Mouse (Mus musculus) embryo, embryonic 10 days (tissue): ENCODE results near the gene Eipr1.

Experiments used
- DNase-seq: peaks from one replicate; pipeline ENCODE4 v3.0.0-alpha.2; 2015; ENCODE audit warnings: low spot score

Gene Eipr1

DNA sequence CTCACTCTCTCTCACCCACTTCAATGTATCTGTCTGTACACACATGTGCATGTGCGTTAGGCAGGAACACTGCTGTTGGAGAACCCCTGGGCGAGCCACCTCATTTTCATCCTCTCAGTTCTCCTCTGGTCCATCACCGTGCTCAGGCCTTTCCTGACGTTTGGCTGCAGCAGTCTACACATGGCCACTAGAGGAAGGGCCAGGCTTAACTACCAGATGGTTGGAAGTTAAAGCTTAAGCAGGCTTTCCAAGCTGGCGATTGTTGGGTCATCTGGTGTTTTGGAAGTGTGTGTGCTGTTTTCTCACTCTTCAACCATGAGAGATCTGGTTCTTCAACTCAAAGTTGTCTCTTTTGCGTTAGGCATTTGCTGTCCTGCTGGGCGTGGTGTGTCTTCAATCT, 71.9 kb downstream of the Eipr1 start:
- DNase-seq, result no peak

GRCm38 (mm10) chr12:28829502-28829901, 77.9 kb downstream of the Eipr1 start:
- peak; percentile 29 for DNase-seq

DNA sequence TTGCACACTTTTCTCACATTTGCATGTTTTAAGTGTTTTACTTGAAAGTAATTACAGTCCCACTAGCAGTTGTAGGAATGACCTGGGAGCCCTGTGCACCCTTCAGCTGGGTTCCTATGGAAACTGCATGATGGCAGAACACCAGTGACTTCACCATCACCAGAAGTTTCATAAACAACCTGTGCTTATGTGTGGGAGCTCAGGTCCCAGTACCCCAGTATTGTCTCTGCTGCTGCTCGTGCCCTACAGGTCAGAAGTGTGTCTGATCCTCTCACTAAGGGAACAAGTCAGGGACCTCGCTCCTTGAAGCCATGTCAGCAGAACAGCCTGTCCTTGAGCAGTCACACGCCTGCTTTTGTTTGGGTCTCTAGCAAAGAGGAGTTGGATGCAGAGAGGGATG, 78.9 kb downstream of the Eipr1 start:
- DNase-seq, result no peak

DNA sequence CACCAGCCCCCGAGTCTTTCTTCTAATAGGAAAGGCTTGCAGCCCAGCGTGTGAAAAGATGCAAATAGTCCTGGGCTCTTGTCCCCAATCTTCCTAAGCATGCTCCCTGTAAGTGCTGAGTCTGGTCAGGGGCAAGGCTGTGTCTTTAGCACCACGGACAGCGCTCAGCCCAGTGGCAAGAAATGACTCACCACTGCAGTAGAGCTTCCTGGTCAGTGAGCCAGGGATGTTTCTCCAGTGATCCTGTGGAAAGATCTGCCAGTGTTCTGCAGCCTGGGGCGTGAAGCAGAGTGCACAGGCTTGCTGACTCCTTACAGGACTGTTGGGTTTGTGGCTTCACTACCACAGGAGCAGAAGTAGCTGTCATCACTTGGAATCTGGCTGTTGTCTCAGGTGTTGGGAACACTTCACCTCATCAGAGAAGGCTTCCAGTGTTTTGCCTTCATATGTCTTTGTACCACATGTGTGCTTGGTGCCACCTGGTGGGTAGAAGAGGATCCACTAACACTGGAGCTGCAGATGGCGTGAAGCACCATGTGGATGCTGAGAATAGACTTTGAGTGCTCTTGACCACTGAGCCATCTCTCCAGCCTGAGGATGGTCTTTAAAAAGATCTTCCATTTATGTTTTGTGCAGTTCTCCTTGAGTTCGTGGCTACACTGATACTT, 79.6 kb downstream of the Eipr1 start:
- DNase-seq, result peak; percentile 87

DNA sequence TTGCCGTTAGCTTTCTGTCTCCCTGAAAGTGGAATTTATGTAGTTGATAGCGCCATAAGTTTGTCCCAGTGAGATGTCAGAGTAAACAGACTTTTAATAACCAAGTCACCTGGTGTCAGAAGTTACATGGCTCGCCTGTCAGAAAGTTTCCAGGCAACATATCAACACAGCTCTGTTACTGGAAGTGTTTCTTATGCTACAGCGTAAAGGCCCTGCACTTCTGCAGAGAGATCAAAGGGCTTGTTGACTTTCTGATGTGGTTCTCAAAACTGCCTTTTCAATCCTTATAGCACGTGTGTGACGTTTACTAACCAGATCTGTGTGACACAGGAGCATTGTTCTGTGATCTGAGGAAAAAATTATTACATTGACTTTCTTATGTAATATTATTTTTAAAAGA, 82.7 kb downstream of the Eipr1 start:
- no peak for DNase-seq

GRCm38 (mm10) chr12:28835683-28836082, 84.1 kb downstream of the Eipr1 start:
- no peak for DNase-seq

- DNase-seq, result no peak
Measured at GRCm38 (mm10) chr12:28838268-28838667, 86.7 kb downstream of the Eipr1 start.

DNA sequence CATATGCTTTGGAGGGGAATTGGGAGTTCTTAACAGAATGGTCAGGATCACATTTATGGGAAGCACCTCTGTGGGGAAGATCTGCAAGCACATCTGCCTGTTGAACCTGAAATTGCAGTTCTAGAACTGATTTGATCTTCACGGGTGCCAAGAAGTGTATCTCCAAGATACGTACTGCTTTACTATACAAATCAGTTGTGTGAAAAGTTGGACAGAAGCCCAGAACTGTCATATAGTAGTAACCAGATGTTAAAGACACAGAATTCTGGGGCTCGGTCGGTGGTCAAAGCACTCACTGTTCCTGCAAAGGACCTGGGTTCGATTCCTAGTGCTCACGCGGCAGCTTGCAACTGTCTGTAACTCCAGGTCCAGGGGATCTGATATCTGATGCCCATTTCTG, 87.4 kb downstream of the Eipr1 start:
- DNase-seq, result no peak

DNA sequence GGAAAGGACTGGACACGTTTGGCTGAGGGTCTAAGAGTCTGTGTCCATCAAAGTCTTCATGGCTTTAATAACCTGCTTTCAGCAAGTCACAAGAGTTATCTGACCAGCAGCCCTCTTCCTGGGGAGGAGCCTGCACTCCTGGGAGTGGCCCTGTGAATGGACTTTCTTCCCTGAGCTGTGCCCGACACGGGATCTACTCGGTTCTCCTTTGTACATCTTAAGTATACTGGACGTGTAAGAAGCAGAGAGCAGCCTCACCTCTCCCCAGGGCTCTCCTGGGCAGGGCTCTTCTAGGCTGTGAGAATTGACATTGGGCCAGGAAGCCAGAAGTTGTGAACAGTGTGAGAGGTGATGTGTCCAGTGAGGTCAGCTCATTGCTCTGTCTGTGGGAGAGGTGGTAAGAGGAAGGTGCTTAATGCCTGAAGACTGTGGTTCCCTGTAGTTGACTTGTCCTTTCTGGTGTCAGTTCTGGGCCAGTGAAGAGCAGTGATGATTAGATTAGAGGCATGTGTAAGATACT, 89.6 kb downstream of the Eipr1 start:
- no peak for DNase-seq

- no peak for DNase-seq
Measured at GRCm38 (mm10) chr12:28845811-28846210, 94.2 kb downstream of the Eipr1 start.

- DNase-seq, result no peak
Measured at GRCm38 (mm10) chr12:28847401-28847800, 95.8 kb downstream of the Eipr1 start.

- DNase-seq, result peak; percentile 25
Measured at GRCm38 (mm10) chr12:28848726-28849612, 97.4 kb downstream of the Eipr1 start.

DNA sequence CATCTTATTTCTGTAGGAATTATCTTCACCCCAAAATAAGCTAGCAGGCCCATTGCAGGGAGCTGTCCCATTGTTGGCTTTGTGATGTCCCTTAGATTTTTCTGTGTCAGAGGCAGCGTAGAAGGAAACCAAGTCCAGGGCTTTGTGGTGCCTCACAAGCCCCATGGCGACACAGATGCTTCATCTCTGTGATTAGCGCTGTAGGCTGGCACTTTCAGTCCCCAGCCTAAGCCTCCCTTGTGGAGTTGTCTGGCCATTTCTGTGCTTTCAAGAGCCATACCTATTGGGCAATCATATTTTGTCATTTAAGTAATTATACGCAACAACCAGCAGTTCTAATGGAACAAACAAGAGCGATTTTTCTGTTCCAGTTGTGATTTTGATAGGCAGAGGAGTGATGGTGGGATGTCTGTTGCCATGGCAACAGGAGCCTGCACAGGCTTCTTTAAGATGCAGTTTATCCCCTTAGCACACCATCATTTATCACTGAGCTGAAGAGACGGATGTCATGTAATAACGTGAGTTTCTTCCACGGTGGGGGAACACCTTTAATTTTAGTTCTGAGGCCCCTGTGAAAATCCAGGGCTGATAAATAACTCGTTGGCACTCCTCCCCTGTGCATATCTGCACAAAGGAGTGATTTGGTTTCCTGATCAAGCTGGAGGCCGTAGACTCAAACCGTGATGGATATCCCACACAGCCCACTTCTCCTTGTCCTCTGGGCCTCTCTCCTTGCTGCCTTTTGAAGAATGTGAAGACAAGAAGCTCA, 108.1 kb downstream of the Eipr1 start:
- peak; percentile 14 for DNase-seq

DNA sequence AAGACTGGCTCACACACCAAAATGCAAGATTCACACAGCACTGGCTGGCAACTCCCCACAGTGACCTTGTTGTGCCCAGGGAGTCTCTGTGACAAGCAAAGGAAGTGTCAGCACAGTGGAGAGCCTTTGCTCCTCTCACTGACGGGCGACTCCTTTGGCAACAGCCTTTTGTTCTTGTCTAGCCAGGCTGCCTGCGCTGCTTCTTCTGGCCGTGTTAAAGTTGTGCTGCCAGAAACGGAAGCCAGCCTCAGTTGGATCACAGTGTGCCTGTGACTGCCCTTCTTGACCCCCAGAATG, 108.6 kb downstream of the Eipr1 start:
- DNase-seq, result peak; percentile 55

GRCm38 (mm10) chr12:28863260-28863659, 111.7 kb downstream of the Eipr1 start:
- DNase-seq, result no peak

DNA sequence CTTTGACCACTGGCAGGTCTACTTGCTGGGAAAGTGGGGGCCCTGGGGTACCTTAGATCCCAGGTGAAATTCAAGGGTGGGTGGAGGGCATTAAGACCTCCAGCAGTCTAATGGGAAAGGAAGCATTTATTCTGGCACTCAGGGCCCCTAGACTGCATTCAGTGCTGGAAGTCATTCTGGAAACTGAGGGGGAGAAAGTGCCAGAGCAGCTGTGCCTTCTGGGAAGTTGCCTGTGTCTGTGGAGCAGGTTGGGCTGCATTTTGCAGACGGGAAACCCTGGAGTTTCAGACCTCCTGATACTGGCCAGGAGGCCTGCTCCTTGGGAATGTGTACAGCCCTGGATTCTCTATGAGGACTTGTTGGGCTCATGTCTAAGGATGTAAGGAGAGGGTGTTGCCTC, 114.5 kb downstream of the Eipr1 start:
- no peak for DNase-seq

DNA sequence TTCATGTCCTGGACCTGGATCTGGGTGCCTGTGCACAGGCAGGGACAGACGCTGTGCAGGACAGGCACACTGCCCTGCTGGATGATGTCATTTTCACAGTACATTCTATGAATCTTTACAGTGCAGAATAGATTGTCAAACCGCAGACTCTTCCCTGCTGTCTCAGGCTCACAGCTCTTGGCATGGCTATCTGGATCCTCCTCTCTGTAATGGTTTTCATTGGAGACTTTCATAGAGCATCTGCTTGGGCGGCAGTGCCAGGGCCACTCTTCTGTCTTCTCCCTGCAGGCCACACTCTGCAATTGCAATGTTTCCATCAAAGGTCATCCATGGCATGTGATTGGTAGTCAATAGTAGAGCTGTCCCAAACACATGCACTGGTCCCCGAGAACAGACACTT, 117.2 kb downstream of the Eipr1 start:
- no peak for DNase-seq

DNA sequence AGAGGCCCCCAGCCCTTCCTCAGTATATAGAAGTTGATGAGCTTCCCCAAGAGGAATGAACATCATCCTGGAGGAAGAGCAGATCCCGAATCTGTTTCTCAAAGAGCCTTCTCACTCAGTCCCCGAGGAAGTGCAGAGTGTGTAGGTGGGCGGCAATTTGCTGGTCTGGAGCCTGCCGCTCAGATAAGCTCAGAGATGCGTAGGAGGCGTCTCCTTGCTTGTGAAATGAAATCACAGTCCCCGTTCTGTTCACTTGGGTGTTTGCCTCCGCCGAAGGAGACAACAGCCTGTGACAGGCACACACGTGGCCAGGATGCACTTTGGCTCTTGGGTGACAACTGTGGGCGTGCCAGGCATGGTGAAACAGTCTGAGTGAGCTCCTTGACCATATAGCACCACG, 120.7 kb downstream of the Eipr1 start:
- no peak for DNase-seq

DNA sequence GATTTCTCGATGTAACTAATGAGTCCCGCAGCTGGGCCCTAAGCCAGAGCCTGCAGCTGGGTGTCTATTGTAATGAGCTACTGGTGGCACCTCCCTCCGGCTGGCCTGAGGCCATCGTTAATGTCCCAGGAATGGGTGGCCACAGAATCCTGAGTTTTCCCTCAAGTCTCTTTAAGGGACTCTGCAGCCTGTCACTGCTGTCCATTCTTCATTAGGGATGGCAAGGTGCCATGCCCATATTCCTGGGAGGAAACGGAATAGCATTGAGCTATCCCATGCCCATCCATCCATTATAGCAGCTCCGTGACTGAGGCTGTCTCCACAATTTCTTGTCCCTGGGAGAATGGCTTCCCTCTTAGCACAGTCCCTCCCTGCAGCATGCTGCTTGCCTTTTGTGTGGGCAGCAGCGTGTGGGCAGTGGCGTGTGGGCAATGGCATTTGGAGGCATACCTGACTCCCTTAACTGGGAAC, 123.2 kb downstream of the Eipr1 start:
- no peak for DNase-seq

DNA sequence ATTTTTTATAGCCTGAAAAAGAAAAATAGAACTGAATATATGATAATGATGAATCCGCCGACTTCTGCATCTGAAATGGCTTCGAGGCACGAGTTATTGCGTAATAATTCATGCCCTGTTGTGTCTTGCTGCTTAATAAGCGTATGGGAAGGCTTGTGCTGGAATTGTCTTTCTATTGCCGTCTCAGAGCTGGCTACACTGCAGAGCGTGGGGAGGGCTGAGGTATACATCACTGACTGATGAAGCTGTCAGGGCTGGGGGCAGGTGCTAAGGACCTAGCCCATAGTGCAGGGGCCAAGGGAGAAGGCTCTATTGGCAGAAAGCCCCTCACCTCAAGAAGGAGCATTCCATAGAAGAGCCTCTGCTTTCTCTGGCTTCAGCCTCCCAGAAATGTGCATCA, 123.9 kb downstream of the Eipr1 start:
- no peak for DNase-seq

DNA sequence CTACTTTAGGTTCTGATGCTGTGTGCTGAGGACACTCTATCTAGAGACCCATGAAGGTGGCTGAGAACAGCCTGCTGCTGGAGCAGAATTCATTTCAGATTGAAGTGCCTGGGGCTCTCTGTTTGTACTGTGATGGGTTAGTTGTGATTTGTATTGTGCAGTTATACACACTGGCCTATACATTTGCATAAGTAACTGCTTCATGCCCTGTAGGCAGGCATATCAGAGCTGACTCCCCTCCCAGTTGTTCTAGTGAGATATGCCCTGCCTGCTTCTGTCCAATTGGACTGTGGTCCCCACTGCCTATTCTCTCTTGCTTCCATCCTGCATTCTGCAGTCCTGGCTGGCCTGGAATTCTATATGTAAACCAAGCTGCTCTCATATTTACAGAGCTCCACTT, 128.9 kb downstream of the Eipr1 start:
- no peak for DNase-seq

GRCm38 (mm10) chr12:28887712-28888111, 136.1 kb downstream of the Eipr1 start:
- DNase-seq, result no peak
